Mouse (Mus musculus): ENCODE measurements around the gene Ugt3a1. TPM values are rescaled to one million over a fixed set of nuclear protein-coding genes. Genes with fewer than 3 reads are reported as not detected.

The Ugt3a1 gene
- polyA plus RNA-seq, 2 experiments: 0.84 to 0.88 TPM

- no peak overlapping the region for H3K4me2 ChIP-seq (ENCODE audit: low read depth)
- no peaks in the 10 kb centered on the region for H3K9me3 ChIP-seq (ENCODE audit: control insufficient read depth, low read length)
- TF ChIP-seq EP300 (IDR thresholded peaks at IDR 0.05; ENCODE audit: low read depth) (no peak), CTCF (IDR thresholded peaks at IDR 0.05; ENCODE audit: low read depth) (no peak)
- no peak overlapping the region for H3K9ac ChIP-seq (replicated peaks)
- H3K4me1 ChIP-seq (replicated peaks; ENCODE audit: control insufficient read depth in 2 of 2, insufficient read depth in 2 of 2, low read length in 1 of 2): no peaks in the 10 kb centered on the region
- DNase-seq (ENCODE audit: low read depth in 3 of 3, low spot score in 3 of 3) (no peak), ATAC-seq (ENCODE audit: insufficient read depth) (no peak)
- H3K27me3 ChIP-seq (ENCODE audit: control insufficient read depth, insufficient read depth, low read length): no peaks in the 10 kb centered on the region
- 23% methylated on average over 3 of the region's 3 CpGs for WGBS (ENCODE audit: insufficient replicate concordance)
- H3K4me3 ChIP-seq (ENCODE audit: insufficient read depth in 1 of 2, low read depth in 2 of 2, low read length in 2 of 2): no peak overlapping the region
- no peaks in the 10 kb centered on the region for H3K36me3 ChIP-seq (replicated peaks; ENCODE audit: control insufficient read depth, insufficient read depth, low read depth)
- no peak overlapping the region for H3K27ac ChIP-seq
These were observed 72.1 kb downstream of the Ugt3a1 start for GRCm38 (mm10) chr15:9348739-9349138.

GRCm38 (mm10) chr15:9362801-9363200 lies 86.1 kb downstream of the Ugt3a1 start:
- Histone ChIP-seq H3K4me3 (ENCODE audit: insufficient read depth in 1 of 2, low read depth in 2 of 2, low read length in 2 of 2) (no peak overlapping the region), H3K9ac (replicated peaks) (no peak overlapping the region), H3K27me3 (ENCODE audit: control insufficient read depth, insufficient read depth, low read length) (no peaks in the 10 kb centered on the region), H3K27ac (no peak overlapping the region), H3K9me3 (ENCODE audit: control insufficient read depth, low read length) (no peaks in the 10 kb centered on the region), H3K4me1 (replicated peaks; ENCODE audit: control insufficient read depth in 2 of 2, insufficient read depth in 2 of 2, low read length in 1 of 2) (no peaks in the 10 kb centered on the region), H3K4me2 (ENCODE audit: low read depth) (no peak overlapping the region), H3K36me3 (replicated peaks; ENCODE audit: control insufficient read depth, insufficient read depth, low read depth) (no peaks in the 10 kb centered on the region)
- ATAC-seq (ENCODE audit: insufficient read depth) (no peak), DNase-seq (ENCODE audit: low read depth in 3 of 3, low spot score in 3 of 3) (no peak)
- TF ChIP-seq CTCF (IDR thresholded peaks at IDR 0.05; ENCODE audit: low read depth): peak; percentile 53
- no peak for TF ChIP-seq EP300 (IDR thresholded peaks at IDR 0.05; ENCODE audit: low read depth)
- WGBS (ENCODE audit: insufficient replicate concordance): 59% methylated on average over 2 of the region's 2 CpGs

Other genes with a start within 250 kb of the Ugt3a1 start
- 53.8 and 96.0 TPM in 2 replicates for gene Nadk2, start 205.6 kb upstream of the Ugt3a1 start, polyA plus RNA-seq (2012; rRNA removed)
- 113 and 125 TPM in 2 replicates for gene Nadk2, start 205.6 kb upstream of the Ugt3a1 start, polyA plus RNA-seq (2014; fragmentation: Nextera tagmentation; extraction: Ambion mirVana)
- 2.7 and 3.1 TPM in 2 replicates for gene Lmbrd2, start 136.3 kb upstream of the Ugt3a1 start, polyA plus RNA-seq (2012; rRNA removed)
- gene Lmbrd2, start 136.3 kb upstream of the Ugt3a1 start, polyA plus RNA-seq (2014; fragmentation: Nextera tagmentation; extraction: Ambion mirVana): 2.1 and 2.4 TPM in 2 replicates
- 6.9 and 9.8 TPM in 2 replicates for gene Skp2, start 121.5 kb upstream of the Ugt3a1 start, polyA plus RNA-seq (2012; rRNA removed)
- 23.2 and 25.5 TPM in 2 replicates for gene Skp2, start 121.5 kb upstream of the Ugt3a1 start, polyA plus RNA-seq (2014; fragmentation: Nextera tagmentation; extraction: Ambion mirVana)
- gene Ugt3a2, start 58.7 kb downstream of the Ugt3a1 start, polyA plus RNA-seq (2012; rRNA removed): 0.42 and 0.45 TPM in 2 replicates
- 0.47 and 1.4 TPM in 2 replicates for gene Ugt3a2, start 58.7 kb downstream of the Ugt3a1 start, polyA plus RNA-seq (2014; fragmentation: Nextera tagmentation; extraction: Ambion mirVana)
- gene Capsl, start 159.1 kb downstream of the Ugt3a1 start, polyA plus RNA-seq (2012; rRNA removed): 0.22 and 0.29 TPM in 2 replicates
- 1.2 TPM in 2 replicates for gene Capsl, start 159.1 kb downstream of the Ugt3a1 start, polyA plus RNA-seq (2014; fragmentation: Nextera tagmentation; extraction: Ambion mirVana)

Measured in liver, embryonic 14.5 days (tissue).